Mouse (Mus musculus) embryonic facial prominence, embryonic 14.5 days (tissue): ENCODE data around the gene Fam208b. TPM values are rescaled to one million over a fixed set of nuclear protein-coding genes. Genes with fewer than 3 reads are reported as not detected.

Experiments used
- ATAC-seq: fragments of 200-750 bp; cut with Nextera tagmentation; 2 replicates; pipeline ENCODE4 v1.8.0; 2017; ENCODE audit warnings: low read depth, moderate number of reproducible peaks, moderate TSS enrichment
- DNase-seq: peaks from one replicate; pipeline ENCODE4 v3.0.0-alpha.2; 2015; ENCODE audit warnings: low spot score
- H3K27ac ChIP-seq: fragments of 300-500 bp; sonication (generic); replicated peaks from 2 replicates; pipeline ENCODE4 v1.5.1; 2014; ENCODE audit warnings: low read depth, mild to moderate bottlenecking, low read length, moderate library complexity
- H3K27me3 ChIP-seq: fragments of 300-500 bp; sonication (generic); replicated peaks from 2 replicates; pipeline ENCODE4 v1.6.1; 2014; ENCODE audit warnings: low read length; ENCODE audit not compliant: control insufficient read depth, insufficient read depth
- H3K36me3 ChIP-seq: fragments of 300-500 bp; sonication (generic); 2 replicates; pipeline ENCODE4 v1.6.1; 2014; ENCODE audit warnings: low read length, mixed read lengths; ENCODE audit not compliant: control insufficient read depth, insufficient read depth
- H3K4me1 ChIP-seq: fragments of 300-500 bp; sonication (generic); 2 replicates; pipeline ENCODE4 v1.6.1; 2014; ENCODE audit warnings: antibody characterized with exemption, low read length; ENCODE audit not compliant: control insufficient read depth, insufficient read depth
- H3K4me2 ChIP-seq: fragments of 300-500 bp; sonication (generic); 2 replicates; pipeline ENCODE4 v1.6.1; 2014; ENCODE audit warnings: low read depth, mild to moderate bottlenecking, low read length, moderate library complexity, mixed read lengths
- H3K4me3 ChIP-seq: fragments of 300-500 bp; sonication (generic); 2 replicates; pipeline ENCODE4 v1.5.1; 2014; ENCODE audit warnings: low read depth, mild to moderate bottlenecking, low read length
- H3K9ac ChIP-seq: fragments of 300-500 bp; sonication (generic); 2 replicates; pipeline ENCODE4 v1.6.1; 2014; ENCODE audit warnings: low read depth, mild to moderate bottlenecking, low read length, moderate library complexity, mixed read lengths
- H3K9me3 ChIP-seq: fragments of 300-500 bp; sonication (generic); 2 replicates; pipeline ENCODE4 v1.6.1; 2016; ENCODE audit warnings: low read length; ENCODE audit not compliant: control insufficient read depth
- WGBS: fragments of 180-500 bp; shearing (Covaris S2); extraction: QIAGEN DNeasy Blood & Tissue Kit; methylation state at CpG from one replicate; pipeline ENCODE4 v1.1.7; 2014; 5-methylcytosine and 5-hydroxymethylcytosine counted together
- polyA plus RNA-seq: library from polyadenylated mRNA; unstranded; fragments of >200 nt; fragmentation: Nextera tagmentation; extraction: Ambion mirVana; gene quantifications from 2 replicates; pipeline ENCODE4 v1.2.1, GENCODE M21; 2014

The Fam208b gene
- 17.1 and 18.1 TPM in 2 replicates for polyA plus RNA-seq

DNA sequence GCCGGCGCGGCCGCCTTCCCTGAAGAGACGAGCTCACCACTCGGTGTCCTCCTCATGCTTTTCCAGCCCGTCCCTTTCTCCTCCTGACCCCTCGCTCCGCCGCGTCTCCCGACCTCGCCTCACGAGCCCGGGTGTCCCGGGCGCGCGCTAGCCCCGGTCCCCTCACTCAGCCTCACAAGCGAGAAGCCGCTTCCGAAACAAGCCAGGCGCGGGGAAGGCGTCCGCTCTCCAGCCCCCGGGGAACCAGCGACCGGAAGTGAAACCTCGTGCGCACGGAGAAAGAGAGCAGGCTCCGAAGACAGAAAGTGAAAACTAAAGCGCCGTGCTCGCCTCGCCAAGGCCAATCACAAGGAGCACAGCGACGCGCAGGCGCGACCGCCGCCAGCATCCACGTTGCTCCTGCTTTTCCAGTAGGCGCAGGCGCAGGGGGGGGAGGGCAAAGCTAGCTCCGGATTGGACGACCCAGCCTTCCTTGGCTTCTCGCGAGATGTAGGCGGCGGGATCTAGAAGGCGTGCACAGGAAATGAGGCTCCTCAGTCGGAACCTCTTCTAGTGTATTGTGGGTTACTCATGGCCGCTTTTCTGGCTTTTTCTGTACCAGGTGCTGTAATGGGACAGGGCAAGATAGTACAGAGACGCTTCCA lies at the start of gene Fam208b:
Gene Fam208b (minus strand): TSS at position 314 of the 644 bp plus-strand sequence.
- Histone ChIP-seq H3K4me3 (peak within 1 kb of the TSS; percentile 83), H3K36me3 (0 out of 2 replicates have a peak, but pooled peaks cover 3% of the 10 kb centered on the region), H3K4me2 (peak within 1 kb of the TSS; percentile 59), H3K9ac (peak within 1 kb of the TSS; percentile 86), H3K9me3 (0 out of 2 replicates have a peak, but pooled peaks cover 4% of the 10 kb centered on the region), H3K27me3 (no peaks in the 10 kb centered on the region), H3K27ac (peak within 1 kb of the TSS; percentile 88), H3K4me1 (no peaks in the 10 kb centered on the region)
- 0% methylated on average over 47 of the region's 58 CpGs for WGBS
- DNase-seq (peak; percentile 100), ATAC-seq (peak; percentile 100)

DNA sequence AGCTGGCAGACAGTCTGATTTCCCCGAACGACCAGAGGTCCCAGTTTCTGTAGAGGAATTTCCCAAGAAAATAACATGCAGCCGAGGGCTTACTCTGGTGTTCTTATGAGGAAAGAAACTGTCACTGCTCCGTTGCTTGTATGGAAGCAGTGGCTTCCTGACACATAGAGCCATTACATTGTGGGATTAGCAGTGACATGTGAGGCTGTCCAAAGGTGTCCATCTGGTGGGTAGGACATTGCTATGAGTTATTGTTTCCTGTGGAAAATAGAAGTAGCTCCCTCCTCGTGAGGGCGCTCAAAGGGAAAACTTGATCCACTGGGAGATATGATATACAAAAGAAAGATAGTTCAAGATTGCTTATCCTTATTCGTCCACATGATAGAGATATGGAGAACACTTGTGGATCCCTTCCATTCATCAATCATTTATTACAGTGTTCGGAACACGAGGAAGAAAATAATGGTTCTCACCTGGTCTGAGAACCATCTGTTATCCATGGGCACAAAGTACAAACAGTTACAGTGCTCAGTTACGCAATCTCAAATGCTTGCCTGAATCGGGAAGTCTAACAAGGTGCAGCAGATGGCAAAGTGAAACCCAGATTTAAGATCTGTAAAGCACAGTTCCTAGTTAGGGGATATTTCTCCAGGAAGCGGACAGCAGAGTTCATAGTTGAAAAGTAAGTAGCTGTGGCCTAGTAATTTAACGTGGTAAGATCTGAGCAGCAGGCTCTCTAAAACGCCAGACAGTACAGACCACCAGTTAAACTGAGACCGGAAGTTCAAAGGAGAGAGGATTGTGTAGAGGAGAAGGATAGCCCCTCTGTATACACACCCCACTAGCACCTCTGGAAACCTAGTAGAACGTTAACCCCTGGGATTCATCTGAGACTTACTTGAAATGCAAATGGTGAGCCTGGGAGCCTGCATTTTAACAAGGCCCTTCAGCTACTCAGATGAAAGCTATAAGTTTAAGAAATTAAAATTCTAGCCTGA lies 48.6 kb upstream of the Fam208b start:
- H3K9ac ChIP-seq, result no peak overlapping the region
- DNase-seq (no peak), ATAC-seq (no peak)
- H3K36me3 ChIP-seq, result no peaks in the 10 kb centered on the region
- no peaks in the 10 kb centered on the region for H3K4me1 ChIP-seq
- no peak overlapping the region for H3K27ac ChIP-seq
- H3K4me3 ChIP-seq, result no peak overlapping the region
- 66% methylated on average over 16 of the region's 16 CpGs for WGBS
- H3K4me2 ChIP-seq, result no peak overlapping the region
- H3K9me3 ChIP-seq, result no peaks in the 10 kb centered on the region
- H3K27me3 ChIP-seq, result no peaks in the 10 kb centered on the region

DNA sequence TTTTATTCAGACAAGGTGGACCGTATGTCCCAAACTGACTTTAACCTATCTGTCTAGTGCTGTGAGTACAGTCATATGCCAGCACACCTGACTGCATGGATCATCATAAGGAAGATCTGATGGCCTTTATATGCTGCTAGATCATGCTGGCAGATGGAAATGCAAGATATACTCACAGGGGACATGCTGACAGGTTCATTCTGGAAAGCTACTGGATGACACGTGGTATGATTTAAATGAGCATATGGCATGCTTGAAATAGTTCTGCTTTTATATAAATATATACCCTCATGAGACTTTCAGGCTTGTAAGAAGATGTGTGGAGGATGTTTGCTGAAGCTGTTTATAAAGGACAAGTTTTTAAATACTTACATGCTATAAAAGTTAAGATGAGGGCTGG lies 43.5 kb upstream of the Fam208b start:
- Histone ChIP-seq H3K4me1 (no peaks in the 10 kb centered on the region), H3K27ac (no peak overlapping the region), H3K4me3 (no peak overlapping the region), H3K9ac (no peak overlapping the region), H3K9me3 (no peaks in the 10 kb centered on the region), H3K27me3 (no peaks in the 10 kb centered on the region), H3K4me2 (no peak overlapping the region), H3K36me3 (0 out of 2 replicates have a peak, but pooled peaks cover 6% of the 10 kb centered on the region)
- DNase-seq (no peak), ATAC-seq (no peak)
- WGBS, result 82% methylated on average over 2 of the region's 2 CpGs

DNA sequence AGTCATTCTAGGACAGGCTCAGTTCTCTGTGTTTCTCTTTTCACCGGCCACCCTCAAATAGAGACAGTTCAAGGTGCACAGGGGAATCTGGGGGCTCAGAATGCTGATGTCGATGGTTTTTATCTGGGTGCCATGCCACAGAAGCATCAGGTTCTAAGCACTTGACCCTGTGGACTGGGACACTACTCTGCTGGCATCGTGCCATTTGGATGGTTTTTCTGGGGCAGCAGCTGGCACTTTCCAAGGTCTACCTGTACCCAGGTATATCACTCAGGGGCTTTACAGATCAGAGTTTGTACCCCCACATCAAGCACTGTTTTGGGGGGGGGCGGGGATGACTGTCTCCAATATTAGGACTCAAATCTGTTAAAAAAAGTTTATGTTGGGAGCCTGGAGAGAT lies 39.7 kb upstream of the Fam208b start:
- H3K9me3 ChIP-seq, result no peaks in the 10 kb centered on the region
- H3K27ac ChIP-seq, result no peak overlapping the region
- H3K9ac ChIP-seq, result no peak overlapping the region
- H3K4me1 ChIP-seq, result no peaks in the 10 kb centered on the region
- H3K27me3 ChIP-seq, result no peaks in the 10 kb centered on the region
- no peak overlapping the region for H3K4me2 ChIP-seq
- H3K36me3 ChIP-seq, result 0 out of 2 replicates have a peak, but pooled peaks cover 14% of the 10 kb centered on the region
- WGBS, result 96% methylated on average over 4 of the region's 4 CpGs
- no peak overlapping the region for H3K4me3 ChIP-seq
- no peak for ATAC-seq
- DNase-seq, result no peak

DNA sequence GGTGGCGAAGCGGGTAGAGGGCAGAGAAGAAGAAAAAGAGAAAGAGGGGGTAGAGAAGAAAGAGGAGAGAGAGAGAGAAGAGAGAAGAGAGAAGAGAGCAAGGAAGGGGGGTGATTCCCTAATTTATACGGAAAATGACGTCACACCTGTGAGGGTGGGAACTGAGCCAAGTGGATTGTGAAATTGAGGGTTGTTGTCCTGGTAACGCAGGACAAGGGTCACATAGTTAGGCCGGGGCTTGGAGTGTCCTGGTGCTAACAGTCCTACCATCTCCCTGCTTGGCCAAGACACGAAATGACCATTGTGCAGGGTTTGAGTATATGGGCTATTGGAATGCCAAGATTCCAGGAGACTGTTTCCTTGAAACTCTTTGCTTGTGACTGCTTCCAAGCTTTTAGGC lies 35.7 kb upstream of the Fam208b start:
- no peak for DNase-seq
- Histone ChIP-seq H3K4me3 (no peak overlapping the region), H3K36me3 (0 out of 2 replicates have a peak, but pooled peaks cover 11% of the 10 kb centered on the region), H3K27ac (no peak overlapping the region), H3K27me3 (no peaks in the 10 kb centered on the region), H3K9me3 (no peaks in the 10 kb centered on the region), H3K9ac (no peak overlapping the region), H3K4me2 (no peak overlapping the region), H3K4me1 (no peaks in the 10 kb centered on the region)
- 91% methylated on average over 7 of the region's 7 CpGs for WGBS
- no peak for ATAC-seq

DNA sequence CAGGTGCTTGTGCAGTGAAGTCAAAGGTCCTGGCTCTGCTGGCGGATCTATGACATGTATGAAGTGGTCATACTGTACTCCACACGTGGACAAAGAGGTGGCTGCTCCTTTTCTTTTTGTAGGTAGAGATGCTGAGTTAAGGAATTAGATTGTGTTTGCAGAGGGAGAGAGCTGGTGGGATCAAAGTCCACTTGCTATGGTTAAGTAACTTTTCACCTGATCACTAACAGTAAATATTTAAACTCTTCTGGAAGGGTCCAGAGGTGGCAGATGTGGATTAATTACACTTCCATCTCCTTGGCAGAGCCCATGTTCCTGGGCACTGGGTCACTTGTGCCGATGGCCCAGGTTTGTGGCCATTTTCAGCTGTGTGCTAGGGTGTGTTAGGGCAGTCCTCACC lies 35.0 kb upstream of the Fam208b start:
- Histone ChIP-seq H3K36me3 (0 out of 2 replicates have a peak, but pooled peaks cover 11% of the 10 kb centered on the region), H3K9ac (no peak overlapping the region), H3K4me3 (no peak overlapping the region), H3K4me2 (no peak overlapping the region), H3K27ac (no peak overlapping the region), H3K9me3 (no peaks in the 10 kb centered on the region), H3K27me3 (no peaks in the 10 kb centered on the region), H3K4me1 (no peaks in the 10 kb centered on the region)
- no peak for DNase-seq
- 88% methylated on average over 3 of the region's 3 CpGs for WGBS
- ATAC-seq, result no peak

DNA sequence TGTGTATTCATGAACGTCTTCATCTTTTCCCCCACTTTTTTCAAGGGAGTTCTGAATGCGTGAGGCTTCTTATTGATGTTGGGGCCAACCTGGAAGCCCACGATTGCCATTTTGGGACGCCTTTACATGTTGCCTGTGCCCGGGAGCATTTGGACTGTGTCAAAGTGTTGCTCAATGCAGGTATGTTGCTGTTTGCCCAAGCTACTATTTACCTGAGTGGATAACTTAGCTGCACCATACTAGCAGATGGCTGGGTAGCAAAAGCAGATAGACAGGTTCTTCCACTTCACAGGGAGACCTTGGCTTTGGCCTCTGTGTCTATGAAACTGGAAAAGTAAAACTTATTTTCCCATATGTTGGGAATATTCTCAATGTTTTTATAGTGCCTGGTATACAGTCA lies 34.0 kb upstream of the Fam208b start:
- 89% methylated on average over 5 of the region's 5 CpGs for WGBS
- Histone ChIP-seq H3K4me2 (no peak overlapping the region), H3K9me3 (no peaks in the 10 kb centered on the region), H3K36me3 (0 out of 2 replicates have a peak, but pooled peaks cover 11% of the 10 kb centered on the region), H3K27ac (no peak overlapping the region), H3K4me1 (no peaks in the 10 kb centered on the region), H3K4me3 (no peak overlapping the region), H3K9ac (no peak overlapping the region), H3K27me3 (no peaks in the 10 kb centered on the region)
- no peak for ATAC-seq
- DNase-seq, result peak; percentile 54

DNA sequence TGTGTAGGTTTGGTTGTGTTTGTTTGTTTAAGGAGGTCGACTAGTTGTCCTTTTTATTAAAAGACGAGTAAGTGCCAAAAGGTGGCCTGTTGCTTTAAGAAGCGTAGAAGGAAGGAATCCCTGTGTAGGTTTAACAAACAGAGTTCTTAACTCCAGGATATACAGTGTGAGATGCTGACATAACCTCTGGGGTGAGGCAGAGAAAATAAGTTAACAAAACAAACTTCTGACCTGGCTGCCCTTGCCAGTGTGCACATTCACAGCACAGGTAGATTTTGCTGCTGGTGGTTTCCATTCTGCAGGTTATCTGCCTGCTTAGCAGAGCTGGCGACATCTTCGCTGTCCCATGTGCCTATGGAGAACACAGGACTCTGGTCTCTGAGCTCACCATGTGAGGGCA lies 31.6 kb upstream of the Fam208b start:
- no peak for ATAC-seq
- no peaks in the 10 kb centered on the region for H3K27me3 ChIP-seq
- H3K4me3 ChIP-seq, result no peak overlapping the region
- H3K9me3 ChIP-seq, result no peaks in the 10 kb centered on the region
- no peak overlapping the region for H3K4me2 ChIP-seq
- 73% methylated on average over 5 of the region's 5 CpGs for WGBS
- H3K27ac ChIP-seq, result no peak overlapping the region
- no peaks in the 10 kb centered on the region for H3K4me1 ChIP-seq
- no peak overlapping the region for H3K9ac ChIP-seq
- no peak for DNase-seq
- 0 out of 2 replicates have a peak, but pooled peaks cover 5% of the 10 kb centered on the region for H3K36me3 ChIP-seq
